Mouse (Mus musculus) 3134 (cell line): ENCODE measurements at regions not wholly inside any gene's neighbourhood (a gene's known extent, or its start where the extent isn't known, plus 50 kb on each side); places are given as distances from the start of the nearest gene placed in this dataset.

Source experiments
- DNase-seq: peaks from one replicate; pipeline ENCODE4 v3.0.0-alpha.2; 2011; ENCODE audit warnings: low spot score; ENCODE audit not compliant: insufficient read length; ENCODE audit errors: extremely low read depth

- no peak for DNase-seq
These were observed 57.6 kb upstream of the D1Pas1 start for GRCm38 (mm10) chr1:186909518-186910105.

GRCm38 (mm10) chr1:186909073-186909472, 58.1 kb upstream of the D1Pas1 start:
- DNase-seq = no peak

GRCm38 (mm10) chr1:186907409-186908170, 59.6 kb upstream of the D1Pas1 start:
- no peak for DNase-seq

GRCm38 (mm10) chr1:186905942-186906341, 61.3 kb upstream of the D1Pas1 start:
- no peak for DNase-seq

GRCm38 (mm10) chr1:186901548-186901947, 65.7 kb upstream of the D1Pas1 start:
- DNase-seq = no peak

GRCm38 (mm10) chr1:186898203-186898602, 69.0 kb upstream of the D1Pas1 start:
- no peak for DNase-seq

- no peak for DNase-seq
These were observed 77.7 kb upstream of the D1Pas1 start for GRCm38 (mm10) chr1:186889584-186889852.

GRCm38 (mm10) chr1:186888767-186889583, 78.2 kb upstream of the D1Pas1 start:
- DNase-seq = no peak

GRCm38 (mm10) chr1:186887127-186887526, 80.1 kb upstream of the D1Pas1 start:
- DNase-seq = no peak

GRCm38 (mm10) chr1:186880391-186880790, 86.8 kb upstream of the D1Pas1 start:
- no peak for DNase-seq

GRCm38 (mm10) chr1:186860608-186861444, 106.4 kb upstream of the D1Pas1 start:
- DNase-seq = no peak

- no peak for DNase-seq
These were observed 108.9 kb upstream of the D1Pas1 start for GRCm38 (mm10) chr1:186858285-186858684.

- no peak for DNase-seq
These were observed 106.4 kb upstream of the Rrp15 start for GRCm38 (mm10) chr1:186855474-186856036.

- no peak for DNase-seq
These were observed 96.1 kb upstream of the Rrp15 start for GRCm38 (mm10) chr1:186845256-186845655.

- DNase-seq = no peak
These were observed 85.0 kb upstream of the Rrp15 start for GRCm38 (mm10) chr1:186833896-186834800.

GRCm38 (mm10) chr1:186833441-186833895, 84.3 kb upstream of the Rrp15 start:
- DNase-seq = no peak

GRCm38 (mm10) chr1:186827773-186828172, 78.6 kb upstream of the Rrp15 start:
- DNase-seq = peak; percentile 23

GRCm38 (mm10) chr1:186808192-186808960, 59.2 kb upstream of the Rrp15 start:
- DNase-seq = no peak

- DNase-seq = no peak
These were observed 55.3 kb upstream of the Rrp15 start for GRCm38 (mm10) chr1:186804451-186804850.
